Mouse (Mus musculus) liver, adult (tissue): ENCODE measurements around the gene Kif26b.

Experiments used
- GATA4 ChIP-seq: IDR thresholded peaks from 2 replicates; pipeline ENCODE4 v1.6.1; 2014; ENCODE audit warnings: mild to moderate bottlenecking, low read length; ENCODE audit not compliant: insufficient replicate concordance

Gene Kif26b

GRCm38 (mm10) chr1:178707925-178708351 lies 179.0 kb downstream of the Kif26b start:
- TF ChIP-seq GATA4: no peak

DNA sequence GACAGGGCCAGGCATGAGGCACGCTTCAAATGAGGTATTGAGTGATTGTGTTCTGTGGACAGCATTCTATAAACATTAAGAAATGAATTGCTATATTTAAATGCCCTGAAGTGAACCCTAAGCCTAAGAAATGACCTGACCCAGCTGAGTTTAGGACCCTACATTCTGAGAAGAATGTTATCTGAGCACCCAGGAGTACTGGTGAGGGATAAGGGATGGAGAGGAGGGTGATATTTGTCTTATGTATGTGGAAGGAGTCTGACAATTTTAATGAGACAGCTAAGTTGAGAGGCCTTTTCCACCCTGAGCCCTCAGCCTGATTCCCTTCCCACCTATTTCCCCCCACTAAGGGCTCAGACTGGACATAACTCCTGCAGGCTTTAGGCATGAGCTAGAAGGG lies 179.4 kb downstream of the Kif26b start:
- no peak for TF ChIP-seq GATA4

- TF ChIP-seq GATA4: no peak
These were observed 183.4 kb downstream of the Kif26b start for GRCm38 (mm10) chr1:178712189-178712873.

- TF ChIP-seq GATA4: no peak
These were observed 185.3 kb downstream of the Kif26b start for GRCm38 (mm10) chr1:178714209-178714608.

GRCm38 (mm10) chr1:178716411-178716810 lies 187.5 kb downstream of the Kif26b start:
- TF ChIP-seq GATA4: no peak

DNA sequence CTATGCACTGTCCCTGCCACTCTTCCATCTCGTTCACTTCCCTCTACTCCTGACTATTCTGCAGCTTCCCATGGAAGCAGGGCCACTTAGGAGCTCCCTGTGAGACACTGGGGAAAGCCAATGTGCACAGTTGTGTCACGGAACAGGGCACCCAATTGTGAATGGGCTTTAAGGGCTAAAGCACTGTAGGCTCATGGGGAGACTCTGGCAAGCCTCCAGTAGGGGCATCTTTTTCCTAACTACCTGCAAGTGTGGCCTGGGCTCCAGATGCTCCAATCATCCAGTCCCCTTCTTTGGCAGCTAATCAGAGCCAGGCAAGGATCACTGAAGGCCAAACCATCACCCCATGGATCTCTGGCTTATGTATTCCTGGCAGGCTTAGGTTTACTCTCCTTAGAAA lies 191.9 kb downstream of the Kif26b start:
- TF ChIP-seq GATA4: no peak

GRCm38 (mm10) chr1:178722793-178723192 lies 193.9 kb downstream of the Kif26b start:
- TF ChIP-seq GATA4: no peak

- no peak for TF ChIP-seq GATA4
These were observed 196.6 kb downstream of the Kif26b start for GRCm38 (mm10) chr1:178725536-178725935.

DNA sequence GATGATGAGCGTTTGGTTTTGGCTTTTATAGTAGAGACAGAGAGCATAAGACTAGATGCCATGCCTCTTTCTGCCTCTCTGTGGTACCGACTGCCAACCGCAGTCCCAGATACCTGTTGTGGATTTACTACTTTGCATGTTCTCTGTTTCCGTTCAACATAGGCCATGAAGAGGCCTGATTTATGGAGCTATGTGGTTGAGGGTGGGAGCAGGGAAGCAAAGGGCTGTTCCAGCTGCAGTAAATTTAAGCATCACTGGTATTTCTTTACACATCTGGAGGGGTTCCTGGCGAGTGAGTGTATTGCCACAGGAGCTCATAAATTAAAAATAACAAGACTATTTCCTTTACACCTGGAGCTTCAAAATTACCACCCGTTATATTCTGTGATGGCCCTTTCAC lies 199.3 kb downstream of the Kif26b start:
- TF ChIP-seq GATA4: no peak

- no peak for TF ChIP-seq GATA4
These were observed 201.3 kb downstream of the Kif26b start for GRCm38 (mm10) chr1:178730271-178730670.

GRCm38 (mm10) chr1:178733035-178733434 lies 204.1 kb downstream of the Kif26b start:
- no peak for TF ChIP-seq GATA4

- no peak for TF ChIP-seq GATA4
These were observed 205.7 kb downstream of the Kif26b start for GRCm38 (mm10) chr1:178734576-178734975.

- no peak for TF ChIP-seq GATA4
These were observed 208.0 kb downstream of the Kif26b start for GRCm38 (mm10) chr1:178736931-178737330.

GRCm38 (mm10) chr1:178743820-178744219 lies 214.9 kb downstream of the Kif26b start:
- TF ChIP-seq GATA4: no peak

GRCm38 (mm10) chr1:178744526-178744925 lies 215.6 kb downstream of the Kif26b start:
- no peak for TF ChIP-seq GATA4

DNA sequence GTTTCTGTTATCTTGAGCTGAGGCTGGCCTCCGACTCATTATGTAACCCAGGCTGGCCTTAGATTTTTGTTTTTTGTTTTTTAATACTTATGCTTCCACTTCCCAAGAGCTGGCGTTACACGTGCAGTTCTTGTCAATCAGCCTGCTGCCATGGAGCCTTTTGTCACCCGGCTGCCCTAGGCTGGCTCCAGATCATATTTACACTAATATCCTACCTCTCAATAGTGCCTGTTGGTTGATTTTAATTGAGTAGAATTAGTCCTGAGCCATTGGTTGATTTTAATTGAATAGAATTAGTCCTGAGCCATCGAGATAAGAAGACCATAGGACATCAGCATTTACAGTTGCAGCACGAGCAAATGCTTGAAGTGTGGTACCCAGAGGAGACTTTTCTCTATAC lies 216.0 kb downstream of the Kif26b start:
- no peak for TF ChIP-seq GATA4

DNA sequence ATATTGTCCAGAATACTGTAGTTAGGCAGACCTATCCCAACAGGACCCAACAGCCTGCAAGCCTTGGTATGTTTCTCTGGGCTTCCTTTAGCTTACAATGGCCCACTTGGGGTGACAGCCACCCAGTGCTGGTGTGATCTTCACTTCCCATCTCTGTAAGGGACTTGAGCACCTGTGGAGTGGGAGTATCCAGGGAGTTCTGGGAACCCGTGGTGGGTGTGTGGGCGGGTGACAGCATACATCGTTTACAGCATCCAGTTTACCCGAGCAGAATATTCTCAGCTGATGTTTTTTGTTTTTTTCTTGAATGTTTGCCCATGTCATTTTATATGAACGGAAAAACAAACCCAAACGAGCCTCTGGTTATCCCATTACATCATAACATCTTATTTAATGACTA lies 216.5 kb downstream of the Kif26b start:
- TF ChIP-seq GATA4: no peak
